Mouse (Mus musculus): ENCODE measurements around the gene Actn4. TPM values are rescaled to one million over a fixed set of nuclear protein-coding genes. Genes with fewer than 3 reads are reported as not detected.

Actn4 gene
- polyA plus RNA-seq, 1 experiment from 2014 or later: 260 TPM

- peaks cover 52% of the 10 kb centered on the region for H3K36me3 ChIP-seq (replicated peaks)
- no peaks in the 10 kb centered on the region for H3K27me3 ChIP-seq (replicated peaks; ENCODE audit: low read depth, poor library complexity, severe bottlenecking)
- H3K27ac ChIP-seq (replicated peaks): peak overlapping the region; percentile 58; the same call in 1 of the 2 replicates
- whole genome bisulfite sequencing: 65% methylated on average over 4 of the region's 4 CpGs
- no peak overlapping the region for H3K4me3 ChIP-seq
- H3K4me1 ChIP-seq: peaks cover 85% of the 10 kb centered on the region
- DNase-seq (ENCODE audit: low spot score): no peak
- H3K9me3 ChIP-seq: no peaks in the 10 kb centered on the region
These were observed 21.0 kb downstream of the Actn4 start for GRCm38 (mm10) chr7:28941129-28941528.

GRCm38 (mm10) chr7:28939418-28940183, 22.5 kb downstream of the Actn4 start:
- no peaks in the 10 kb centered on the region for H3K27me3 ChIP-seq (replicated peaks; ENCODE audit: low read depth, poor library complexity, severe bottlenecking)
- H3K36me3 ChIP-seq (replicated peaks): peaks cover 65% of the 10 kb centered on the region
- WGBS: 84% methylated on average over 7 of the region's 7 CpGs
- peak overlapping the region; percentile 69 for H3K27ac ChIP-seq (replicated peaks)
- no peak for DNase-seq (ENCODE audit: low spot score)
- no peaks in the 10 kb centered on the region for H3K9me3 ChIP-seq
- H3K4me1 ChIP-seq: peaks cover 81% of the 10 kb centered on the region
- no peak overlapping the region for H3K4me3 ChIP-seq

GRCm38 (mm10) chr7:28938654-28939053, 23.5 kb downstream of the Actn4 start:
- H3K36me3 ChIP-seq (replicated peaks): peaks cover 72% of the 10 kb centered on the region
- no peaks in the 10 kb centered on the region for H3K27me3 ChIP-seq (replicated peaks; ENCODE audit: low read depth, poor library complexity, severe bottlenecking)
- peak; percentile 46 for DNase-seq (ENCODE audit: low spot score)
- no peak overlapping the region for H3K4me3 ChIP-seq
- H3K4me1 ChIP-seq: peaks cover 75% of the 10 kb centered on the region
- WGBS: 43% methylated on average over 4 of the region's 4 CpGs
- H3K9me3 ChIP-seq: no peaks in the 10 kb centered on the region
- peak overlapping the region; percentile 69 for H3K27ac ChIP-seq (replicated peaks)

- DNase-seq (ENCODE audit: low spot score): no peak
- Histone ChIP-seq H3K36me3 (replicated peaks) (peaks cover 63% of the 10 kb centered on the region), H3K9me3 (no peaks in the 10 kb centered on the region), H3K4me3 (no peak overlapping the region), H3K27ac (replicated peaks) (peak overlapping the region; percentile 70), H3K4me1 (peaks cover 77% of the 10 kb centered on the region), H3K27me3 (replicated peaks; ENCODE audit: low read depth, poor library complexity, severe bottlenecking) (no peaks in the 10 kb centered on the region)
- 81% methylated on average over 4 of the region's 4 CpGs for WGBS
These were observed 25.4 kb downstream of the Actn4 start for GRCm38 (mm10) chr7:28936787-28937186.

- H3K36me3 ChIP-seq (replicated peaks): peaks cover 64% of the 10 kb centered on the region
- no peak overlapping the region; the same call in 1 of the 2 replicates for H3K27ac ChIP-seq (replicated peaks)
- 87% methylated on average over 2 of the region's 2 CpGs for WGBS
- H3K4me3 ChIP-seq: no peak overlapping the region
- no peaks in the 10 kb centered on the region for H3K27me3 ChIP-seq (replicated peaks; ENCODE audit: low read depth, poor library complexity, severe bottlenecking)
- no peak for DNase-seq (ENCODE audit: low spot score)
- no peaks in the 10 kb centered on the region for H3K9me3 ChIP-seq
- H3K4me1 ChIP-seq: peaks cover 77% of the 10 kb centered on the region
These were observed 28.3 kb downstream of the Actn4 start for GRCm38 (mm10) chr7:28933825-28934224.

GRCm38 (mm10) chr7:28932421-28933041, 29.6 kb downstream of the Actn4 start:
- 76% methylated on average over 6 of the region's 6 CpGs for WGBS
- H3K36me3 ChIP-seq (replicated peaks): peaks cover 61% of the 10 kb centered on the region
- H3K4me3 ChIP-seq: no peak overlapping the region
- DNase-seq (ENCODE audit: low spot score): no peak
- H3K9me3 ChIP-seq: no peaks in the 10 kb centered on the region
- H3K27ac ChIP-seq (replicated peaks): no peak overlapping the region
- peaks cover 73% of the 10 kb centered on the region for H3K4me1 ChIP-seq
- H3K27me3 ChIP-seq (replicated peaks; ENCODE audit: low read depth, poor library complexity, severe bottlenecking): no peaks in the 10 kb centered on the region

GRCm38 (mm10) chr7:28931695-28932039, 30.5 kb downstream of the Actn4 start:
- Histone ChIP-seq H3K27ac (replicated peaks) (no peak overlapping the region), H3K4me1 (peaks cover 64% of the 10 kb centered on the region), H3K27me3 (replicated peaks; ENCODE audit: low read depth, poor library complexity, severe bottlenecking) (no peaks in the 10 kb centered on the region), H3K4me3 (no peak overlapping the region), H3K36me3 (replicated peaks) (peaks cover 58% of the 10 kb centered on the region), H3K9me3 (no peaks in the 10 kb centered on the region)
- no peak for DNase-seq (ENCODE audit: low spot score)
- 87% methylated on average over 4 of the region's 4 CpGs for WGBS

GRCm38 (mm10) chr7:28931032-28931694, 31.0 kb downstream of the Actn4 start:
- 90% methylated on average over 7 of the region's 7 CpGs for WGBS
- no peaks in the 10 kb centered on the region for H3K9me3 ChIP-seq
- no peak overlapping the region for H3K4me3 ChIP-seq
- no peak for DNase-seq (ENCODE audit: low spot score)
- H3K27me3 ChIP-seq (replicated peaks; ENCODE audit: low read depth, poor library complexity, severe bottlenecking): no peaks in the 10 kb centered on the region
- peaks cover 64% of the 10 kb centered on the region for H3K4me1 ChIP-seq
- peaks cover 57% of the 10 kb centered on the region for H3K36me3 ChIP-seq (replicated peaks)
- peak overlapping the region; percentile 55 for H3K27ac ChIP-seq (replicated peaks)

- Histone ChIP-seq H3K36me3 (replicated peaks) (peaks cover 52% of the 10 kb centered on the region), H3K9me3 (no peaks in the 10 kb centered on the region), H3K4me1 (peaks cover 67% of the 10 kb centered on the region), H3K4me3 (no peak overlapping the region), H3K27me3 (replicated peaks; ENCODE audit: low read depth, poor library complexity, severe bottlenecking) (no peaks in the 10 kb centered on the region), H3K27ac (replicated peaks) (peak overlapping the region; percentile 55)
- DNase-seq (ENCODE audit: low spot score): no peak
- WGBS: 62% methylated on average over 5 of the region's 5 CpGs
These were observed 31.7 kb downstream of the Actn4 start for GRCm38 (mm10) chr7:28930320-28931031.

GRCm38 (mm10) chr7:28929381-28929780, 32.8 kb downstream of the Actn4 start:
- WGBS: 50% methylated on average over 3 of the region's 3 CpGs
- 0 out of 2 replicates have a peak overlapping the region, but pooled peaks have one; percentile 21 for H3K4me3 ChIP-seq
- peaks cover 71% of the 10 kb centered on the region for H3K4me1 ChIP-seq
- H3K9me3 ChIP-seq: no peaks in the 10 kb centered on the region
- peak; percentile 28 for DNase-seq (ENCODE audit: low spot score)
- peaks cover 41% of the 10 kb centered on the region for H3K36me3 ChIP-seq (replicated peaks)
- no peak overlapping the region for H3K27ac ChIP-seq (replicated peaks)
- no peaks in the 10 kb centered on the region for H3K27me3 ChIP-seq (replicated peaks; ENCODE audit: low read depth, poor library complexity, severe bottlenecking)

GRCm38 (mm10) chr7:28926172-28926571, 36.0 kb downstream of the Actn4 start:
- H3K27me3 ChIP-seq (replicated peaks; ENCODE audit: low read depth, poor library complexity, severe bottlenecking): no peaks in the 10 kb centered on the region
- H3K4me1 ChIP-seq: peaks cover 78% of the 10 kb centered on the region
- H3K27ac ChIP-seq (replicated peaks): peak overlapping the region; percentile 62
- H3K36me3 ChIP-seq (replicated peaks): peaks cover 40% of the 10 kb centered on the region
- no peak for DNase-seq (ENCODE audit: low spot score)
- no peak overlapping the region for H3K4me3 ChIP-seq
- WGBS: 67% methylated on average over 2 of the region's 2 CpGs
- no peaks in the 10 kb centered on the region for H3K9me3 ChIP-seq

GRCm38 (mm10) chr7:28925317-28925716, 36.8 kb downstream of the Actn4 start:
- Histone ChIP-seq H3K4me3 (no peak overlapping the region), H3K4me1 (peaks cover 78% of the 10 kb centered on the region), H3K27me3 (replicated peaks; ENCODE audit: low read depth, poor library complexity, severe bottlenecking) (no peaks in the 10 kb centered on the region), H3K9me3 (no peaks in the 10 kb centered on the region), H3K36me3 (replicated peaks) (peaks cover 46% of the 10 kb centered on the region), H3K27ac (replicated peaks) (peak overlapping the region; percentile 81)
- DNase-seq (ENCODE audit: low spot score): peak; percentile 68
- 44% methylated on average over 9 of the region's 9 CpGs for WGBS

Data from embryonic facial prominence, embryonic 10.5 days (tissue).